ENCODE assay signal across 8 mouse cellular contexts in the genomic region with DNA sequence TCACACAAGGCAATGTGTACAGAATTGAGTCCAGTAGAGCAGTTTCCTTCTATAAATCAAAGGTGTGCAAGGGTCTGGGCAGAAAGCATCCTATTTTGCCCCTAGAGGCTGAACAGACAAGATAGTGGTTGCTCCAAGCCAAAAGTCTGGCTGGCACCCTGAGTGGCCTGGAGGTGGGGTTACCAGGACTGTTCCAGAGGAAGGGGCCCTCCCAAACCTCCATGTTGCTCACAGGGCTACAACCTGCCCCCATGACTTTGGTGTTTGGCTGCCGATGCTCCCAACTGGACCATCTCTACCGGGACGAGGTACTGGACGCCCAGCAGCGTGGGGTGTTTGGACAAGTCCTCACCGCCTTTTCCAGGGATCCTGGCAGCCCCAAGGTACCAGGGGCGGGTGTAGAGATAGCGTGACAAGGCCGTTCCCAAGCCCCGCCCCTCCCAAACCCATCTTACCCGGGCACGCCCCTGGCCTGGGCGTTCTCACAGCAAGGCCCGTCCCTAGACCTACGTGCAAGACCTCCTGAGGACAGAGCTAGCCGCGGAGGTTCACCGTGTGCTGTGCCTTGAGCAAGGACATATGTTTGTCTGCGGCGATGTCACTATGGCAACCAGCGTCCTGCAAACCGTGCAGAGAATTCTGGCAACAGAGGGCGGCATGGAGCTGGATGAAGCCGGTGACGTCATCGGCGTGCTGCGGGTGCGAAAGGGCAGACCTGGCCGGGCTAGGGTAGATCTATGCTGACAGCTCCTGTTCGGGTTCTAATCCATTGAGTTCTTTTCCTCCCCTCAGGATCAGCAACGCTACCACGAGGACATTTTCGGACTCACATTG. TPM values are rescaled to one million over a fixed set of nuclear protein-coding genes. Genes with fewer than 3 reads are reported as not detected.
DNase-seq lines count a peak whose midpoint lies in the region; ATAC-seq and TF ChIP-seq lines count a peak whose summit lies in the region.

No protein-coding gene starts in this region.

- peak overlapping the region; percentile 75 for H3K9ac ChIP-seq in forebrain, embryonic 16.5 days (replicated peaks; ENCODE audit: low read depth, low read length)
- H3K9ac ChIP-seq in lung, embryonic 15.5 days, result peak overlapping the region; percentile 35

- TF ChIP-seq CTCF in G1E (IDR thresholded peaks at IDR 0.05; ENCODE audit: low read depth, low read length), result no peak; the same call in 1 of the 2 replicates

- no peaks in the 10 kb centered on the region for H3K36me3 ChIP-seq in G1E (replicated peaks)
- no peaks in the 10 kb centered on the region for H3K36me3 ChIP-seq in forebrain, embryonic 16.5 days (ENCODE audit: control insufficient read depth, insufficient read depth)
- H3K36me3 ChIP-seq in lung, embryonic 15.5 days, result no peaks in the 10 kb centered on the region

- H3K4me2 ChIP-seq in forebrain, embryonic 16.5 days (ENCODE audit: low read length), result peak overlapping the region; percentile 79
- H3K4me2 ChIP-seq in lung, embryonic 15.5 days, result peak overlapping the region; percentile 69

- peaks cover 43% of the 10 kb centered on the region for H3K27me3 ChIP-seq in G1E (ENCODE audit: insufficient read depth, low read length)
- peaks cover 25% of the 10 kb centered on the region for H3K27me3 ChIP-seq in forebrain, embryonic 16.5 days (replicated peaks; ENCODE audit: control insufficient read depth, insufficient read depth, low read length)
- peaks cover 33% of the 10 kb centered on the region for H3K27me3 ChIP-seq in lung, embryonic 15.5 days

- peaks cover 11% of the 10 kb centered on the region for H3K9me3 ChIP-seq in G1E (replicated peaks)
- no peaks in the 10 kb centered on the region for H3K9me3 ChIP-seq in forebrain, embryonic 16.5 days (ENCODE audit: control insufficient read depth, low read length)
- no peaks in the 10 kb centered on the region for H3K9me3 ChIP-seq in lung, embryonic 15.5 days

- DNase-seq in G1E (ENCODE audit: low spot score), result peak; percentile 72
- DNase-seq in cerebellum, adult 18-20 months, result peak; percentile 98
- peak; percentile 95 for DNase-seq in heart, postnatal 4 days
- DNase-seq in layer of hippocampus, adult 8-10 months (ENCODE audit: low spot score in 2 of 2), result peak; percentile 90 to 92
- peak; percentile 90 for DNase-seq in ovary, adult 18-20 months (ENCODE audit: low spot score)
- peak; percentile 91 for DNase-seq in thymus, postnatal 0 days (ENCODE audit: low spot score)

- peak overlapping the region; percentile 53 for H3K27ac ChIP-seq in forebrain, embryonic 16.5 days (ENCODE audit: low read length)
- H3K27ac ChIP-seq in lung, embryonic 15.5 days, result no peak overlapping the region

- under 1% methylated on average over 34 of the region's 34 CpGs for WGBS in forebrain, embryonic 16.5 days
- WGBS in lung, embryonic 15.5 days, result 2% methylated on average over 34 of the region's 34 CpGs

- peak; percentile 93 for ATAC-seq in G1E (ENCODE audit: extremely low read depth, insufficient number of reproducible peaks, low FRiP score, poor library complexity, severe bottlenecking)
- ATAC-seq in forebrain, embryonic 16.5 days, result peak; percentile 80
- ATAC-seq in lung, embryonic 15.5 days (ENCODE audit: borderline replicate concordance, extremely low read depth, low FRiP score, low TSS enrichment), result peak; percentile 88

- H3K4me3 ChIP-seq in G1E (ENCODE audit: low read depth, low read length), result peak overlapping the region; percentile 76
- peak overlapping the region; percentile 66 for H3K4me3 ChIP-seq in forebrain, embryonic 16.5 days (replicated peaks; ENCODE audit: low read length)
- peak overlapping the region; percentile 40 for H3K4me3 ChIP-seq in lung, embryonic 15.5 days

- peaks cover 59% of the 10 kb centered on the region for H3K4me1 ChIP-seq in G1E (ENCODE audit: insufficient read depth, low read depth, low read length)
- peaks cover 31% of the 10 kb centered on the region for H3K4me1 ChIP-seq in forebrain, embryonic 16.5 days (replicated peaks; ENCODE audit: control insufficient read depth, insufficient read depth, low read length)
- peaks cover 23% of the 10 kb centered on the region for H3K4me1 ChIP-seq in lung, embryonic 15.5 days

RNA-seq across cellular contexts. Expression of a gene that starts 8.7 kb away (rescaled TPM):
- not detected in 2 replicates for total RNA-seq in G1E (2014; fragmentation: Nextera tagmentation)
- 0.06 and 0.11 TPM in 2 replicates for total RNA-seq in G1E (2017)
- 0.15 TPM in 2 replicates for polyA plus RNA-seq in G1E (2012)
- polyA plus RNA-seq in forebrain, embryonic 16.5 days (2015; fragmentation: Nextera tagmentation; extraction: Ambion mirVana), result 1.8 and 1.9 TPM in 2 replicates
- under 1 TPM; 0.45 to 0.83 TPM for total RNA-seq in heart, postnatal 4 days (2021)
- 1 to 10 TPM; 3.0 to 5.2 (median 4.0) TPM for total RNA-seq in layer of hippocampus, adult 8-10 months (2022)
- 0.64 and 0.77 TPM in 2 replicates for polyA plus RNA-seq in lung, embryonic 15.5 days (2015; fragmentation: Nextera tagmentation; extraction: Ambion mirVana)
- polyA plus RNA-seq in thymus, postnatal 0 days (2015; fragmentation: Nextera tagmentation; extraction: Ambion mirVana), result 2.0 and 3.0 TPM in 2 replicates

RNA-seq across cellular contexts. Expression of a gene that starts 10.2 kb away (rescaled TPM):
- total RNA-seq in G1E (2014; fragmentation: Nextera tagmentation) (13.5 and 17.7 TPM in 2 replicates), G1E (2017) (15.4 and 20.4 TPM in 2 replicates)
- 43.6 and 44.0 TPM in 2 replicates for polyA plus RNA-seq in G1E (2012)
- polyA plus RNA-seq in forebrain, embryonic 16.5 days (2015; fragmentation: Nextera tagmentation; extraction: Ambion mirVana), result 46.1 and 58.1 TPM in 2 replicates
- total RNA-seq in heart, postnatal 4 days (2021), result 10 to 100 TPM; 86.3 to 87.0 TPM
- total RNA-seq in layer of hippocampus, adult 8-10 months (2022), result 10 to 100 TPM; 51.9 to 59.2 (median 56.8) TPM
- polyA plus RNA-seq in lung, embryonic 15.5 days (2015; fragmentation: Nextera tagmentation; extraction: Ambion mirVana), result 44.7 and 49.6 TPM in 2 replicates
- polyA plus RNA-seq in thymus, postnatal 0 days (2015; fragmentation: Nextera tagmentation; extraction: Ambion mirVana), result 32.6 and 33.9 TPM in 2 replicates

RNA-seq across cellular contexts. Expression of a gene that starts 18.6 kb away (rescaled TPM):
- total RNA-seq in G1E (2014; fragmentation: Nextera tagmentation), result 0.23 and 0.58 TPM in 2 replicates
- 0.17 and 0.22 TPM in 2 replicates for total RNA-seq in G1E (2017)
- polyA plus RNA-seq in G1E (2012), result 0.07 and 0.09 TPM in 2 replicates
- 7.5 and 9.9 TPM in 2 replicates for polyA plus RNA-seq in forebrain, embryonic 16.5 days (2015; fragmentation: Nextera tagmentation; extraction: Ambion mirVana)
- 10 to 100 TPM; 39.5 to 40.6 TPM for total RNA-seq in heart, postnatal 4 days (2021)
- 1 to 10 TPM; 6.6 to 9.0 (median 7.6) TPM for total RNA-seq in layer of hippocampus, adult 8-10 months (2022)
- polyA plus RNA-seq in lung, embryonic 15.5 days (2015; fragmentation: Nextera tagmentation; extraction: Ambion mirVana), result 17.1 and 18.8 TPM in 2 replicates
- 1.5 and 1.7 TPM in 2 replicates for polyA plus RNA-seq in thymus, postnatal 0 days (2015; fragmentation: Nextera tagmentation; extraction: Ambion mirVana)

RNA-seq across cellular contexts. Expression of a gene that starts 29.9 kb away (rescaled TPM):
- total RNA-seq in G1E (2014; fragmentation: Nextera tagmentation), result not detected in 2 replicates
- 0.05 TPM in 1 of 2 replicates, not detected in the other for total RNA-seq in G1E (2017)
- 0.06 TPM in 1 of 2 replicates, not detected in the other for polyA plus RNA-seq in G1E (2012)
- 0.14 and 0.36 TPM in 2 replicates for polyA plus RNA-seq in forebrain, embryonic 16.5 days (2015; fragmentation: Nextera tagmentation; extraction: Ambion mirVana)
- total RNA-seq in heart, postnatal 4 days (2021), result under 1 TPM in 1 of 2 experiments, not detected in 1; 0.19 TPM
- under 1 TPM in 3 of 4 experiments, not detected in 1; 0.43 to 0.48 (median 0.45) TPM for total RNA-seq in layer of hippocampus, adult 8-10 months (2022)
- 0.16 TPM in 2 replicates for polyA plus RNA-seq in lung, embryonic 15.5 days (2015; fragmentation: Nextera tagmentation; extraction: Ambion mirVana)
- polyA plus RNA-seq in thymus, postnatal 0 days (2015; fragmentation: Nextera tagmentation; extraction: Ambion mirVana), result 0.34 and 0.54 TPM in 2 replicates

RNA-seq across cellular contexts. Expression of a gene that starts 31.8 kb away (rescaled TPM):
- total RNA-seq in G1E (2014; fragmentation: Nextera tagmentation), result 3.3 and 6.8 TPM in 2 replicates
- total RNA-seq in G1E (2017), result 1.0 and 1.3 TPM in 2 replicates
- 12.6 and 15.1 TPM in 2 replicates for polyA plus RNA-seq in G1E (2012)
- 4.7 and 6.2 TPM in 2 replicates for polyA plus RNA-seq in forebrain, embryonic 16.5 days (2015; fragmentation: Nextera tagmentation; extraction: Ambion mirVana)
- total RNA-seq in heart, postnatal 4 days (2021), result 100 to 1,000 TPM; 108 to 118 TPM
- total RNA-seq in layer of hippocampus, adult 8-10 months (2022), result 10 to 100 TPM; 20.4 to 26.8 (median 21.9) TPM
- polyA plus RNA-seq in lung, embryonic 15.5 days (2015; fragmentation: Nextera tagmentation; extraction: Ambion mirVana), result 6.0 and 7.0 TPM in 2 replicates
- polyA plus RNA-seq in thymus, postnatal 0 days (2015; fragmentation: Nextera tagmentation; extraction: Ambion mirVana), result 5.3 and 7.2 TPM in 2 replicates
